Mouse (Mus musculus) forebrain, embryonic 12.5 days (tissue): ENCODE results near the gene Prrx2. TPM values are rescaled to one million over a fixed set of nuclear protein-coding genes. Genes with fewer than 3 reads are reported as not detected.

Experiments used
- ATAC-seq: fragments of 200-750 bp; cut with Nextera tagmentation; 2 replicates; pipeline ENCODE4 v1.8.0; 2017; ENCODE audit warnings: moderate TSS enrichment; ENCODE audit not compliant: low FRiP score
- H3K27ac ChIP-seq: fragments of 300-500 bp; sonication (generic); 2 replicates; pipeline ENCODE4 v1.5.1; 2016; ENCODE audit warnings: mild to moderate bottlenecking
- H3K27me3 ChIP-seq: fragments of 300-500 bp; sonication (generic); 2 replicates; pipeline ENCODE4 v1.6.1; 2016; ENCODE audit warnings: mild to moderate bottlenecking
- H3K36me3 ChIP-seq: fragments of 300-500 bp; sonication (generic); replicated peaks from 2 replicates; pipeline ENCODE4 v1.6.1; 2016; ENCODE audit warnings: mild to moderate bottlenecking
- H3K4me1 ChIP-seq: fragments of 300-500 bp; sonication (generic); 2 replicates; pipeline ENCODE4 v1.6.1; 2016
- H3K4me2 ChIP-seq: fragments of 300-500 bp; sonication (generic); 2 replicates; pipeline ENCODE4 v1.6.1; 2016; ENCODE audit warnings: mild to moderate bottlenecking, moderate library complexity
- H3K4me3 ChIP-seq: fragments of 300-500 bp; sonication (generic); replicated peaks from 2 replicates; pipeline ENCODE4 v1.5.1; 2016; ENCODE audit warnings: mild to moderate bottlenecking
- H3K9ac ChIP-seq: fragments of 300-500 bp; sonication (generic); 2 replicates; pipeline ENCODE4 v1.6.1; 2016; ENCODE audit warnings: mild to moderate bottlenecking
- H3K9me3 ChIP-seq: fragments of 300-500 bp; sonication (generic); 2 replicates; pipeline ENCODE4 v1.6.1; 2016
- WGBS: fragments of 180-500 bp; shearing (Covaris S2); methylation state at CpG from one replicate; pipeline ENCODE4 v1.1.7; 2016; 5-methylcytosine and 5-hydroxymethylcytosine counted together
- polyA plus RNA-seq: library from polyadenylated mRNA; unstranded; fragments of >200 nt; fragmentation: Nextera tagmentation; extraction: Ambion mirVana; gene quantifications from 2 replicates; pipeline ENCODE4 v1.2.1, GENCODE M21; 2016

Prrx2 gene
- 16.0 and 19.8 TPM in 2 replicates for polyA plus RNA-seq

DNA sequence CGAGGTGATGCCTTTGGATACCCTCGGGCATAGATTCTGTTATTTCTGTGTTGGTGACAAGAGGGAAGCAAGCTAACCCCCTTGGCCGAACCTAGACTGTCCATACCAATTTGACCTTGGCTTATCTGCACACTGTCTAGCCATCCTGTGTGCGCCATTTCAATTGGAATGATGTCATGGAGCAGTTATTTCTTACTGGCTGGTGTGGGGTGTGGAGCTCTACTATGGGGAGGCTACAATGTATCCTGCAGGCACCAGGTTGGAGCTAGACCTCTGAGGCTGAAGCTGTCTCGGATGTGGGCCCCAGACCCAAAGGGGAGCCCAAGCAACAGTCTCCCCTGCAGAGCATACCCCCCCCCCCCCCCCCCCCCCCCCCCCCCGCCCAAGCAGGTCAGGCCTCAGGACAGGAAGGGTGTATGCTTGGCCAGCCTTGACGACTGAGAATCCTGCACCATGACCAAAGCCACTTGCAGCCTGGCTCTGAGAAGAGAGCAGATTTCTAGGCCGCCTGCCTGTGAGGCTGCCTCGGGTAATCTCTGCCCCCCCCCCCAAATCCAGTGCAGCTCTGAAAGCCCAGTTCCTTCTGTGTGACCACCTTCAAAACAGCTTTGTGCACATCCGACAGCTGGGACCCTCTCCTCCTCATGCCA lies at the start of gene Prrx2:
Prrx2 (plus strand) TSS at position 600 of the 650 bp plus-strand sequence.
- Histone ChIP-seq H3K4me1 (peaks cover 15% of the 10 kb centered on the region), H3K27ac (peak within 1 kb of the TSS; percentile 73), H3K9ac (0 out of 2 replicates have a peak within 1 kb of the TSS, but pooled peaks have one; percentile 33), H3K4me3 (no peak within 1 kb of the TSS), H3K27me3 (no peaks in the 10 kb centered on the region), H3K4me2 (no peak within 1 kb of the TSS), H3K36me3 (no peaks in the 10 kb centered on the region), H3K9me3 (no peaks in the 10 kb centered on the region)
- ATAC-seq: no peak
- 71% methylated on average over 8 of the region's 10 CpGs for WGBS

DNA sequence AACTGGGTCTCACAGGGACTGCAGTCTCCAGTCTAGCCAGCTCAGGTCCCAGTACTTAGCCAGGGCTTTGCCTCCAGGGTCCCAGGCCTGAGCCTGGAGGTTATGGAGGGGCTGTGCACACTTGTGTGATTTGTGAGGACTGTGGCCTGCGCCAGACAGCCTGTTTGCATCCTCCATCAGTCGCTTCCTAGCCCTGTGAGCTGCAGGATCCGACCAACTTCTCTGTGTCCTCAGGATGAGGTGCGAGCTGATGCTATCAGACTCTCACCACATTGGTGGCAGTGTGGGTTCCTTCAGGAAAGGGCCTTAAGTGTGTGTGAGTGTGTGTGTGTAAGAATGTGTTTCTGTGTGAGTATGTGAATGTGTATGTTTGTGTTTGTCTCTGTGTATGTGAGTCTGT lies 47.3 kb upstream of the Prrx2 start:
- Histone ChIP-seq H3K9ac (peak overlapping the region; percentile 33), H3K27me3 (no peaks in the 10 kb centered on the region), H3K9me3 (no peaks in the 10 kb centered on the region), H3K36me3 (no peaks in the 10 kb centered on the region), H3K27ac (peak overlapping the region; percentile 81), H3K4me1 (peaks cover 46% of the 10 kb centered on the region), H3K4me3 (no peak overlapping the region), H3K4me2 (peak overlapping the region; percentile 13; the same call in 1 of the 2 replicates)
- WGBS: 71% methylated on average over 4 of the region's 4 CpGs
- ATAC-seq: no peak

DNA sequence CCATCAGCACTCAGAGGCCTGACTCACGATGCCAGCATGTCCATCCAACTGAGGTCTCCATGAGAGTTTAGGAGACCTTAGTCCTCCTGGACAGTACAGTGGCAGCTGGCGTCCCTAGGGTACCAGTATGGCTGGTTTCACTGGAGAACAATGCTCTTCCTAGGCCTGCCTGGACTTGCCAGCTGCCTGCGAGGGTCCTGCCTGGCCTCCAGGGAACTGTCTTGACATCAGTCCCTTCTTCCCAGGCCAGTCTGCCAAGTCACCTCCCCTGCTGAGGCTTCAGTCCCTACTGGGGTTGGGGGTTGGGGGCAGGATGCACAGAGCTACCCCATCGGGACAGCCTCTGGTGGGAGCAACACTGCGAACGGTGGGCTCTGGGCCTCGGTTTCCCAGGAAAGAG lies 42.7 kb upstream of the Prrx2 start:
- no peak for ATAC-seq
- Histone ChIP-seq H3K4me2 (no peak overlapping the region), H3K27me3 (no peaks in the 10 kb centered on the region), H3K9ac (no peak overlapping the region), H3K36me3 (no peaks in the 10 kb centered on the region), H3K4me1 (peaks cover 36% of the 10 kb centered on the region), H3K4me3 (no peak overlapping the region), H3K27ac (no peak overlapping the region; the same call in 1 of the 2 replicates), H3K9me3 (no peaks in the 10 kb centered on the region)
- WGBS: 89% methylated on average over 7 of the region's 7 CpGs

DNA sequence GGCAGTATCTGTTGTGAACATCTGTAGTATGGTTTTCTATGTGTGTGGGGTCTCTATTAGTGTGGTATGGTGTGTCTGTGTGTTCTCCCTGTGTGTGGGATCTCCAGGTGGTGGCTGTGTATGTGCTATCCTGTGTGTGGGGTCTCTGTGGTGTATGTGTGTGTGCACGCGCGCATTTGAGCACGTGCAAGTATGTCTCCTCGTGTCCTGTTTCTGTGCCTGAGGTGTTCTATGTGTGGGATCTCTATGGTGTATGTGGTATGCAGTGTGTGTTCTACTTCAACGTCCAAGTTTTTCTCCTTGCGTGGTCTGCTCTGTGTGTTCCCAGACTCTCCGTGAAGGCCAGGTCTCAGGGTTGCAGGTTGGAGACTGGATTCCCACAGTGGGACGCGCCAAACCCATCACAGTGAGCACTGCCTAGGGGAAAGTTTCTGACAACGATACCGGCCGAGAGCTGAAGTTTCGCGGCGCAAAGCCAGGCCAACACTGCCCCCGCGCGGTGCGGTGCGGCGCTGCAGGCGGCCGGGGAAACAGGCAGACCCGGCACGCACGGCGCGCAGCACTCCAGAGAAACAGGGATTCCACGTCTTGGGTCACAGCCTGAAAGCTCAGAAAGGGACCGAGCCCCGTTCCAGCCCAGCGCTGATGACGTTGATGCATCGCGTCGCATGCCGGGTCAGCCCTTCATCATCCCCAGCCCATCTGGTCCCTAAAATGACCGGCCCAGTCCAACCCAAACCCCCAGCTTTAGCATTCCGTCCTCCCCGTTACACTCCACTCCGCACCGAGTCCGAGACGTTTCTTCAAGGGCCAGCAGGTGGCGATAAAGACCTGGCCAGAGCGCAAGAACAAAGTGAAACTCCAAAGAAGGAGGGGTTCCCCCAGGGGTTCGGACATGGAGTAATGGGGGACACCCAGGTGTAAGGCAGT lies 40.3 kb upstream of the Prrx2 start:
- Histone ChIP-seq H3K9me3 (no peaks in the 10 kb centered on the region), H3K36me3 (no peaks in the 10 kb centered on the region), H3K9ac (peak overlapping the region; percentile 61), H3K4me3 (peak overlapping the region; percentile 40), H3K27ac (peak overlapping the region; percentile 84), H3K4me2 (peak overlapping the region; percentile 67), H3K27me3 (peaks cover 5% of the 10 kb centered on the region), H3K4me1 (peaks cover 32% of the 10 kb centered on the region)
- ATAC-seq: peak; percentile 76
- WGBS: 6% methylated on average over 48 of the region's 48 CpGs

DNA sequence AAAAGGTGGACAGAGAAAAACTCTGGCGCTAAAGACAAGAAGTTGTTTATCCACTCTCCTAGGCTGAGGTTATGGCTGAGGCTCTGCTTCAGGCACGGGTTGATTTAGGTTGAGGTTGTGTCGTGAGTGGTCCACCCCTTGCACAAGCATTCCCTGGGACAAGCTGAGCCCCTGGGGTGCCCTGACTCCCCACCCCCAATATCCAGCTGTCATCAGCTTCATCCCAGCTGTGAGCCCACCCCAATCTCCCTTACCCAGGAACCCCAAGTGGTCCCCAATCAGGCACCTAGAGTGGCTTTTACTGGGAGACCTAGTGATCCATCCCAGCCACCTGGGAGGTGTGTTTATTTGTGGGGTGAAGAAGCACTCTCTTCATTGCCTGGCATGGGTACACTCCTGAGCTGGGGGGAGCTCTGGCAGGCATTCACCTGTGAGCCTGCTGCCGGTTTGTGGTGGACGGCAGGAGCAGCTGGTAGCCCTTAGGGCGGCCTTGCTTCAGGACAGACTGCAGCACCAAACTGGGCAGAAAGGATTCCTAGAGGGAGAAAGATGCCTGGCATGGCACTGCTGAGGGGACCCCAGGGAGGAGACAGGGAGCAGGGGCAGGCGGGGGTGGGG lies 39.4 kb upstream of the Prrx2 start:
- Histone ChIP-seq H3K27me3 (peaks cover 15% of the 10 kb centered on the region), H3K4me2 (peak overlapping the region; percentile 67), H3K4me3 (peak overlapping the region; percentile 40; the same call in 1 of the 2 replicates), H3K36me3 (no peaks in the 10 kb centered on the region), H3K9ac (no peak overlapping the region; the same call in 1 of the 2 replicates), H3K27ac (peak overlapping the region; percentile 84), H3K4me1 (peaks cover 40% of the 10 kb centered on the region), H3K9me3 (no peaks in the 10 kb centered on the region)
- no peak for ATAC-seq
- WGBS: 68% methylated on average over 7 of the region's 7 CpGs

DNA sequence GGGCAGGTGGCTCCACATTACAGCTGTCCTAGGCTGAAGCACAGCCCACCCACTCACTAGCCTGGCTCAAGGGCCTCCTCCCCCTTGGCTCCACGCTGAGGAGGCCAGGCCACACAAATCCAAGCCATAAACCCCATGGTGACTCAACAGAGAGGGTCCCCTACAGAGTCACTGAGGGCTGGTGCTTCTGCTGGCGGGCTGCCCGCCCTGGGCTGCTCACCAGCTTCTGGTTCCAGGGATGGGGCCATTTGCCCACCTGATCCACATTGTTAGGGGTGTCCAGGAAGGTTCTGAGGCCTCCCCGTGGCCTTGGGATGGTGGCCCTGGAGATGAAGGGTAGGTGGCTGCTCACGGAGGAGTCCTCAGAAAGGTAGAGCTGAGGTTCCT lies 38.9 kb upstream of the Prrx2 start:
- Histone ChIP-seq H3K27me3 (peaks cover 20% of the 10 kb centered on the region), H3K4me3 (peak overlapping the region; percentile 21; the same call in 1 of the 2 replicates), H3K36me3 (no peaks in the 10 kb centered on the region), H3K4me2 (peak overlapping the region; percentile 47), H3K9me3 (no peaks in the 10 kb centered on the region), H3K9ac (peak overlapping the region; percentile 34), H3K27ac (peak overlapping the region; percentile 82), H3K4me1 (peaks cover 45% of the 10 kb centered on the region)
- WGBS: 60% methylated on average over 4 of the region's 5 CpGs
- ATAC-seq: no peak

DNA sequence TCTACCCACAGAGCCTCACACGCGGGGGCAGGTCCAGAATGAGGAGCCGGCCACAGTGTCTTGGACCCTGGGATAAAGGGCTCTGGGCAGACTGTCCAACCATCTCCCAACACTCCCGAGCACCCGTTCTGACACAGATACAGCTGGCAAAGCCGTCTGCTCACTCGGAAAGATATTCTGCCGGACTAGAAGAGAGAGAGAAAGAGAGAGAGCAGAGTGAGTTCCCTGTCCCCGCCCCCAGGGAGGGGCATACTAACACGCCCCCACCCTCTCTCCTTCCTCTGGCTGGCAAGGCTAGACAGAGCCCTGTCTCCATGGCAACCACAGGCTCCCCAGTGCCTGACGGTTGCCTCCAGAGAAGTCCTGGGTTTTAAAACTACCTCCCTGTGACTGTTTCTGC lies 38.4 kb upstream of the Prrx2 start:
- peak; percentile 84 for ATAC-seq
- Histone ChIP-seq H3K36me3 (no peaks in the 10 kb centered on the region), H3K4me2 (peak overlapping the region; percentile 47), H3K27ac (peak overlapping the region; percentile 82), H3K27me3 (peaks cover 25% of the 10 kb centered on the region), H3K4me1 (peaks cover 50% of the 10 kb centered on the region), H3K9me3 (no peaks in the 10 kb centered on the region), H3K4me3 (peak overlapping the region; percentile 21), H3K9ac (peak overlapping the region; percentile 34; the same call in 1 of the 2 replicates)
- WGBS: 10% methylated on average over 11 of the region's 11 CpGs

DNA sequence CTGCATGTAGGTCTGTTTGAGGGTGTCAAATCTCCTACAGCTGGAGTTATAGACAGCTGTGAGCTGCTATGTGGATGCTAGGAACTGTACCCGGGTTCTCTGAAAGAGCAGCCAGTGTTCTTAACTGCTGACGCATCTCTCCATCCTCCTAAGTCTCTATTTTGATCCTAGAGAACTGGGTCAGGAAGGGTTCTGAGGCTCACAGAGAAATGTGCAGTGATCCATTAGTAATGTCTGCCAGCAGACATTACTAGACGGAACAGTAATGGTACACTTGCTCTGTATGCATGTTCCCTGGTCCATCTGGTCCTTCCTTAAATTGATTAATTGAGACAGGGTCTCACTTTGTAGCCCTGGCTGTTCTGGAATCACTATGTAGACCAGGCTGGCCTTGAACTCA lies 35.3 kb upstream of the Prrx2 start:
- Histone ChIP-seq H3K27me3 (peaks cover 47% of the 10 kb centered on the region), H3K36me3 (no peaks in the 10 kb centered on the region), H3K4me3 (no peak overlapping the region), H3K9me3 (no peaks in the 10 kb centered on the region), H3K27ac (no peak overlapping the region), H3K9ac (no peak overlapping the region), H3K4me1 (peaks cover 52% of the 10 kb centered on the region), H3K4me2 (no peak overlapping the region)
- no peak for ATAC-seq
- 81% methylated on average over 3 of the region's 3 CpGs for WGBS

DNA sequence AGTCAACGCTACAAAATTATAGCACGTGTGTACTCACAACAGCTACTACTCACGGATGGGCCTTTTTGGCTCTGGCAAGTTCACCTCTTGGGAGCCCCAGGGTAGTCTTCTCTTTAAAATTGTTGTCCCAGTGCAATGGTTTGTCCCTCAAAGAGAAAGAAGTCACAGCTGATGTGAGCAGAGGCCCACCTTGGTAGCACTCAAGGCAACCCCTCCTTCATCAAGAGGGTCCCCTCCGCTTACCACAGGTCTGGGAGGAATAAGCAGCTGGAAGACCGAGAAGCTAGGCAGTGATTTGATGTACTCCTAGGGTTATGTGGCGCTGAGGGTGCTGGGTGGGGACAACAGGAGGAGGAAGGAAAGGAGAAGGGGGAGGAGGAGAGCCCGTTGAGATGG lies 34.1 kb upstream of the Prrx2 start:
- Histone ChIP-seq H3K4me3 (peak overlapping the region; percentile 51), H3K27ac (no peak overlapping the region), H3K4me2 (peak overlapping the region; percentile 93), H3K9ac (peak overlapping the region; percentile 68; the same call in 1 of the 2 replicates), H3K9me3 (no peaks in the 10 kb centered on the region), H3K36me3 (no peaks in the 10 kb centered on the region), H3K27me3 (peaks cover 47% of the 10 kb centered on the region), H3K4me1 (peaks cover 41% of the 10 kb centered on the region)
- 36% methylated on average over 7 of the region's 7 CpGs for WGBS
- no peak for ATAC-seq

DNA sequence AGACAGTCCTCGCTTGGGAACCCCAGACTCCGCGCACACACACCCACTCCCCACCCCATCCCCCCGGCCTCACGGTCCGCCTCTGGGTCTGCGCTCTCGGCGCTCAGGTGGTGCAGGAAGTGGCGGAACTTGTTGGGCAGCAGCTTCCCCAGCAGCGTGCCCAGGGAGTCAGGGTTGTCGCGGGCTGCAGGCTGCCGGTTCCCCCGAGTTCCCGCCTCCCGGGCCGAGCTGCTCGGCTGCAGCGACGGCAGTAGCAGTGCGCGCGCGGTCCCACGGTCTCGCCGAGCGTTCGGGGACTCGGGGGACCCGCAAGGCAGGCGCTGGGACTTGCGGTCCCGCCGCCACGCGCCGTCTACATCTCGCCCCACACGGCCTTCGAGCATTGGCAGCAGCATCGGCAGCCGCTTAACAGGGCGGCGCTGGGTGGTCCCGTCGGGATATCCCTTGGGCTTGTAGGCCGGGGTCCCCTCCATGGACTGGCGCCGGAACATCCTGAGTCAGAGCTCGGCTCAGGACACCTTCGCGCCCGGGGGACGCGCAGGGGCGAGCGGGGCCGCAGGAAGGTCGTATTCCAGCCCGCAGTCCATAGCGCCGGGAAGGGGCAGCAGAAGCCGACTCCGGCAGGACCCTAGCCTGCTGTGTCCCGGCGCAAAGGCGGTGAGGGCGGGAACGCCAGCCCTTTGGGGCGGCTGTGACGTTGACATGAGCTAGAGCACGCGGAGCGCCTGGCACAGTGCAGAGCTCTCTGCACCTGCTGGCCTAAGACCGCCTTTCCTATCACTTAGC lies 33.5 kb upstream of the Prrx2 start:
- H3K9ac ChIP-seq: peak overlapping the region; percentile 68
- H3K4me1 ChIP-seq: peaks cover 35% of the 10 kb centered on the region
- no peaks in the 10 kb centered on the region for H3K9me3 ChIP-seq
- peaks cover 47% of the 10 kb centered on the region for H3K27me3 ChIP-seq
- no peaks in the 10 kb centered on the region for H3K36me3 ChIP-seq
- no peak overlapping the region for H3K27ac ChIP-seq
- ATAC-seq: peak; percentile 63; the same call in 1 of the 2 replicates
- under 1% methylated on average over 70 of the region's 77 CpGs for WGBS
- peak overlapping the region; percentile 51 for H3K4me3 ChIP-seq
- H3K4me2 ChIP-seq: peak overlapping the region; percentile 93

DNA sequence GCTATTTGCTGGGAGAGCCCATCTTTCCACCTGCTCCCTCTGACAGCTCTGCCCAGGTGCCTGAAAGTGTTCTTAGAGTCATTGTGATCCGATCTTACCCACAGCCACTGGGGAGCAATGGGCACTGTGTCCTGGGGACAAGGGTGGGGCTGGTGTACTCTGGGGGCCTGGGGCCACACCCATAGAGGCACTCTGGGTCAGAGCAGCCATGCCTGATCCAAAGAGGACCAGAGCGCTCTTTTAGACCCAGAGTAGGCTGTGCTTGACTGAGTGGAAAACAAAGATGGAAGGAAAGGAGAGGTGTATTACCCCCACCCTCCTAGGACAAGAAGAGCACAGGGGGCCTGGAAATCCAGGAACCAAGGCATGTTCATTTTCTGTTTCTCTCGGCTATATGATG lies 31.2 kb upstream of the Prrx2 start, which contains the start of gene 1700001O22Rik:
1700001O22Rik (minus strand) TSS at position 58 of the 400 bp plus-strand sequence.
- H3K27ac ChIP-seq: no peak within 1 kb of the TSS
- no peak within 1 kb of the TSS for H3K4me2 ChIP-seq
- H3K4me3 ChIP-seq: no peak within 1 kb of the TSS
- no peak within 1 kb of the TSS for H3K9ac ChIP-seq
- ATAC-seq: no peak
- H3K9me3 ChIP-seq: no peaks in the 10 kb centered on the region
- WGBS: 91% methylated on average over 3 of the region's 3 CpGs
- peaks cover 31% of the 10 kb centered on the region for H3K4me1 ChIP-seq
- H3K27me3 ChIP-seq: peaks cover 44% of the 10 kb centered on the region
- H3K36me3 ChIP-seq: no peaks in the 10 kb centered on the region
